ENCODE assay signal across 9 mouse cellular contexts in genomic region chr9:43230886-43231285, GRCm38 (mm10). TPM values are rescaled to one million over a fixed set of nuclear protein-coding genes. Genes with fewer than 3 reads are reported as not detected.
DNase-seq lines count a peak whose midpoint lies in the region; ATAC-seq and TF ChIP-seq lines count a peak whose summit lies in the region.
"Had no signal": no experiment of that assay in that cellular context is flagged by ENCODE, and none has a peak within 500 bp of the region (broad histone marks: within the 10 kb centered on the region; RNA-seq: fewer than 3 reads in every experiment).

No protein-coding gene starts in this region.

- no peaks in the 10 kb centered on the region for H3K27me3 ChIP-seq in forebrain, embryonic 10.5 days (ENCODE audit: poor library complexity, severe bottlenecking)
- no peaks in the 10 kb centered on the region for H3K27me3 ChIP-seq in forebrain, embryonic 16.5 days (replicated peaks; ENCODE audit: control insufficient read depth, insufficient read depth, low read length)
- no peaks in the 10 kb centered on the region for H3K27me3 ChIP-seq in neural tube, embryonic 11.5 days (ENCODE audit: control insufficient read depth, insufficient read depth, low read length)
- no peaks in the 10 kb centered on the region for H3K27me3 ChIP-seq in thymus, adult 2 months (ENCODE audit: control insufficient read depth, insufficient read depth, low read length)

- H3K9me3 ChIP-seq in forebrain, embryonic 10.5 days = no peaks in the 10 kb centered on the region
- no peaks in the 10 kb centered on the region for H3K9me3 ChIP-seq in forebrain, embryonic 16.5 days (ENCODE audit: control insufficient read depth, low read length)
- H3K9me3 ChIP-seq in neural tube, embryonic 11.5 days (ENCODE audit: control insufficient read depth, low read length) = no peaks in the 10 kb centered on the region

- no peak for DNase-seq in forebrain, embryonic 10.5 days (ENCODE audit: extremely low spot score, low spot score)
- no peak for DNase-seq in neural tube, embryonic 11.5 days (ENCODE audit: low spot score)
- no peak for DNase-seq in neural tube, embryonic 10.5 days (ENCODE audit: extremely low spot score, low spot score)
- peak; percentile 54 to 77 for DNase-seq in kidney, postnatal 25 days
- DNase-seq in thymus, adult 2 months = no peak
- DNase-seq in frontal cortex, postnatal 10 days (ENCODE audit: low spot score in 2 of 2) = no peak
- no peak for DNase-seq in thymus, postnatal 14 days

- peak overlapping the region; percentile 74; the same call in 1 of the 2 replicates for H3K27ac ChIP-seq in forebrain, embryonic 10.5 days
- H3K27ac ChIP-seq in forebrain, embryonic 16.5 days (ENCODE audit: low read length) = no peak overlapping the region
- 0 out of 2 replicates have a peak overlapping the region, but pooled peaks have one; percentile 24 for H3K27ac ChIP-seq in neural tube, embryonic 11.5 days (ENCODE audit: low read depth, low read length)
- no peak overlapping the region for H3K27ac ChIP-seq in thymus, adult 2 months (ENCODE audit: control insufficient read depth, insufficient read depth, low read length)

- no peak for TF ChIP-seq CTCF in thymus, adult 2 months (IDR thresholded peaks at IDR 0.05; ENCODE audit: borderline replicate concordance, control insufficient read depth, extremely low read depth, insufficient read depth, low read length, poor library complexity)

- ATAC-seq in forebrain, embryonic 16.5 days = no peak
- no peak for ATAC-seq in neural tube, embryonic 11.5 days (ENCODE audit: insufficient read depth, low FRiP score, low TSS enrichment)
- ATAC-seq: inflammation-experienced regulatory T-cells, adult 6 months had no signal

- peaks cover 84% of the 10 kb centered on the region for H3K36me3 ChIP-seq in forebrain, embryonic 10.5 days (replicated peaks)
- no peaks in the 10 kb centered on the region for H3K36me3 ChIP-seq in forebrain, embryonic 16.5 days (ENCODE audit: control insufficient read depth, insufficient read depth)
- H3K36me3 ChIP-seq in neural tube, embryonic 11.5 days (ENCODE audit: control insufficient read depth, insufficient read depth, low read length) = no peaks in the 10 kb centered on the region
- H3K36me3 ChIP-seq in thymus, adult 2 months (ENCODE audit: control insufficient read depth, insufficient read depth, low read length) = no peaks in the 10 kb centered on the region

- H3K4me2 ChIP-seq in forebrain, embryonic 16.5 days (ENCODE audit: low read length) = no peak overlapping the region
- no peak overlapping the region for H3K4me2 ChIP-seq in neural tube, embryonic 11.5 days (ENCODE audit: low read depth)

- WGBS in forebrain, embryonic 10.5 days = 72% methylated on average over 4 of the region's 4 CpGs
- WGBS in forebrain, embryonic 16.5 days = 76% methylated on average over 4 of the region's 4 CpGs
- 70% methylated on average over 4 of the region's 4 CpGs for WGBS in neural tube, embryonic 11.5 days
- 89% methylated on average over 4 of the region's 4 CpGs for WGBS in thymus, adult 2 months

- H3K4me1 ChIP-seq in forebrain, embryonic 10.5 days = peaks cover 67% of the 10 kb centered on the region
- no peaks in the 10 kb centered on the region for H3K4me1 ChIP-seq in forebrain, embryonic 16.5 days (replicated peaks; ENCODE audit: control insufficient read depth, insufficient read depth, low read length)
- peaks cover 10% of the 10 kb centered on the region for H3K4me1 ChIP-seq in neural tube, embryonic 11.5 days (ENCODE audit: control insufficient read depth, insufficient read depth, low read length)
- H3K4me1 ChIP-seq in thymus, adult 2 months (replicated peaks; ENCODE audit: control insufficient read depth, insufficient read depth, low read length) = no peaks in the 10 kb centered on the region

- no peak overlapping the region for H3K9ac ChIP-seq in forebrain, embryonic 16.5 days (replicated peaks; ENCODE audit: low read depth, low read length)
- H3K9ac ChIP-seq in neural tube, embryonic 11.5 days (ENCODE audit: low read length) = no peak overlapping the region

- no peak for TF ChIP-seq POLR2A in thymus, adult 2 months (IDR thresholded peaks at IDR 0.05; ENCODE audit: control insufficient read depth, extremely low read depth, insufficient read depth, low read length, poor library complexity)

- H3K4me3 ChIP-seq in forebrain, embryonic 10.5 days = no peak overlapping the region
- no peak overlapping the region for H3K4me3 ChIP-seq in forebrain, embryonic 16.5 days (replicated peaks; ENCODE audit: low read length)
- H3K4me3 ChIP-seq in neural tube, embryonic 11.5 days (ENCODE audit: low read depth, low read length) = no peak overlapping the region
- no peak overlapping the region for H3K4me3 ChIP-seq in thymus, adult 2 months (ENCODE audit: control insufficient read depth, insufficient read depth, low read length)

RNA-seq across cellular contexts. Expression of gene Oaf, which starts 8.8 kb away (rescaled TPM):
- polyA plus RNA-seq in forebrain, embryonic 10.5 days (2016; fragmentation: Nextera tagmentation; extraction: Ambion mirVana) = 42.1 and 46.5 TPM in 2 replicates
- 5.7 and 10.5 TPM in 2 replicates for polyA plus RNA-seq in forebrain, embryonic 16.5 days (2015; fragmentation: Nextera tagmentation; extraction: Ambion mirVana)
- 67.3 and 67.9 TPM in 2 replicates for polyA plus RNA-seq in neural tube, embryonic 11.5 days (2014; fragmentation: Nextera tagmentation; extraction: Ambion mirVana)
- polyA plus RNA-seq in thymus, adult 2 months (2012; rRNA removed) = 10.2 and 10.8 TPM in 2 replicates

RNA-seq across cellular contexts. Expression of gene Pou2f3, which starts 20.7 kb away (rescaled TPM):
- polyA plus RNA-seq in forebrain, embryonic 10.5 days (2016; fragmentation: Nextera tagmentation; extraction: Ambion mirVana) = not detected in 2 replicates
- polyA plus RNA-seq in forebrain, embryonic 16.5 days (2015; fragmentation: Nextera tagmentation; extraction: Ambion mirVana) = not detected in 2 replicates
- not detected in 2 replicates for polyA plus RNA-seq in neural tube, embryonic 11.5 days (2014; fragmentation: Nextera tagmentation; extraction: Ambion mirVana)
- polyA plus RNA-seq in thymus, adult 2 months (2012; rRNA removed) = 1.3 and 1.7 TPM in 2 replicates
- polyA plus RNA-seq: inflammation-experienced regulatory T-cells, adult 6 months had no signal

Comparison
In these comparisons a context has a peak if more than half of its experiments do, and no peak if none do; other contexts are left out.
1. H3K27ac ChIP-seq: peak in forebrain, embryonic 10.5 days (single experiment) and neural tube, embryonic 11.5 days (single experiment); none in forebrain, embryonic 16.5 days (single experiment) and thymus, adult 2 months (single experiment).
2. DNase-seq: peak in kidney, postnatal 25 days (2 of 2); none in forebrain, embryonic 10.5 days (single experiment), neural tube, embryonic 11.5 days (single experiment), neural tube, embryonic 10.5 days (single experiment), thymus, adult 2 months (single experiment), frontal cortex, postnatal 10 days (0 of 2) and thymus, postnatal 14 days (single experiment).